Mouse (Mus musculus): Measurements from ENCODE around the gene Grb2.
"Not testable (repeated sequence)": the region's sequence is repeated elsewhere in the genome, so short reads cannot be mapped to it uniquely, and the experiment has no call there.

The Grb2 gene

DNA sequence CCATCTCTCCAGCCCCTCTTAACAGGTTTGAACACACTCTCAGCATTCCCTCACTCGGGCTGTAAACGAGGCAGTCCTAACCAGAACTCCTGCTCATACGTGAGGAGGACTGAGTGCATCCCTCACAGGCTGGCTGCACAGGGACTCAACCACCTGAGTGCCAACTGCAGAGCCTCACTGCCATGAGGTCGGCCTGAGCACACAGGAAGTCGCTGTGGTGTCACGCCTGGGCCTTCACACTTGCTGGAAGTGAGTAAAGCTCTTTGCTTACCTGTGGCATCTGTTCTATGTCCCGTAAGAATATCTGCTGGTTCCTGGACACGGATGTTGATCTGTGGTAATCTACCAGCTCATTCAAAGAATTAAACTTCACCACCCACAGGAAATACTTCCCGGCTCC is 62.0 kb downstream of the Grb2 start:
- DNase-seq (ENCODE audit: low spot score) = no peak

DNA sequence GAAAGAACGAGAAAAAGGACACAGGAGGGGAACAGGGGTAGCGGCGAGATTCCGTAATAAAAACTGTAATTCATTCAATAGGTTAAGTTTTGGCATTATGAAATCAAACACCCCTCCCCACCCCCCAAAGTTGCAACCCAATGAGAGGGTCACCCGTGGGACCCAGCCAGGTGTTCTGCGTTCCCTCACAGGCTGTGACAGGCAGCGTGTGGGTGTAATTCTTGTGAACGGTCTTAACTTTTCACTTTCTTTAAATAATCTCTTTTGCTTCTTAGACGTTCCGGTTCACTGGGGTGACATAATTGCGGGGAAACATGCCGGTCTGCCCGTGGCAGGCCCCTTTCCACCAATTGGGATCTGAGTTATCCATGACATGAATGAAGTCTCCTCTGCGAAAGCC is 62.9 kb downstream of the Grb2 start:
- DNase-seq (ENCODE audit: low spot score) = not testable (repeated sequence)

DNA sequence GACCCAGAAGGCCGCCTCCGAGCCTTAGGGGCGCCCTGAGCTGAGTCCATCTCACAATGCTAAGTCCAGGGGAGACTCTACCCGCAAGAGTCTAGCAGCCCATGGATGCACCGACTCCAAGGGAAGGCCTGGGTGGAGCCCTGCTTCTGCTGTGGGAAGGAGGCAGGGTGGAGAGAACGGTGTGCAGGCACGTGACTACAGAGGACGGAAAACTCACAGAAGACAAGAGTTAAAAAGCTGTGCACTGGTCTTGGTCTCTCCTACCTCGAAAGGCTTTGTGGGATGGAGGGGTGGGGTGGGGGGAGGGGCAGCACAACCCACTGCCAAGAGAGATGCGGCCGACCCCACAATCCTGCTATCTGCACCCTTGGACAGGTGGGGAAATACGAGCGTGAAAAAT is 64.1 kb downstream of the Grb2 start:
- no peak for DNase-seq (ENCODE audit: low spot score)

DNA sequence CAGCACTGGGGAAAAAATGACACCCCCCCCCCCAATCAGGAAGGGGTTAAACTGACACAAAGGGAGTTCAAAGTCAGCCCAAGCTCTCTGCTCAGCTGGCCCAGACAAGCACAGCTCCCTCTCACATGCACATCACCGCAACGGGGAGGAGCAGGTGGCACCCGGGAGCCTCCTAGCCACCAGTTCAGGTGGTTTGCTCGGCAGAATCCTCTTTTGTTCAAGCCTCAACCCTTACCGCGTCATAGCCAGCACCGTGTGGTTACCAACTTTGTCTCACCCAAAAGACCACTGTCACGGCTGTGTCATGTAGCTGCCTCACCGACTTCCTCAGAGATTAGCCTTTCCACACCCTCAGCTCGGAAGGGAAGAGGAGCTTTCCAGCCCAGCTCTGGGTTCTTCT is 65.1 kb downstream of the Grb2 start:
- no peak for DNase-seq (ENCODE audit: low spot score)

DNA sequence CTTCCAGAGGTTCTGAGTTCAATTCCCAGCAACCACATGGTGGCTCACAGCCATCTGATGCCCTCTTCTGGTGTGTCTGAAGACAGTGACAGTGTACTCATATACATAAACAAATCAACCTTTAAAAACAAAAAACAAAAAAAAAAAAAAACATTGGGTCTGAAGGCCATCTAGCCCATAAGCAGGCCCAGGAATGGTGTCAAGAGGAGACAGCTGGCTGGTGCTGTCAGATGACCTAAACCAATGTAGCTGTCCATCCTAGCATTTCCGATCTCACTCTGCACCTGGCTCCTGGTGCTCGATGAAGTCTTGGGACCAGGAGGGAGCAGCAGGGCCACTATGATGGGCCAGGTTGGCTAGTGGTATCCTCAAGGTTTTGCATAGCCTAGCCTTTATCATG is 65.7 kb downstream of the Grb2 start:
- no peak for DNase-seq (ENCODE audit: low spot score)

DNA sequence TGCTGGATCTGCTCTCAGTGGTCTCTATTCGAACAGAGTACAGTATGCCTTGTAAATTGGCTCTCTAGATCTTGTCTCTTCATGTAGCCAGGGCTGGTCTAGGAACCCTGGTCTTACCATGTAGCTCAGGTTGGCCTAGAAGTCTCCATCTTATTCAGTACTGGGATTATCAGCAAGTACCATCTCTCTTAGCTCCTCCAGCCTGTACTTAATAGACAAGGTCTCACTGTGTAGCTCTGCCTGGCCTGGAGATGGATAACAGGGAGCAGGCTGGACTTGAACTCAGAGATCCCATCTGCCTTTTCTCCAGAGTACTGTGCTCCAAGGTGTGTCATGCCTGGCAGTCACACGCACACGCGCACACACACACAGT is 66.7 kb downstream of the Grb2 start:
- DNase-seq (ENCODE audit: low spot score) = no peak

DNA sequence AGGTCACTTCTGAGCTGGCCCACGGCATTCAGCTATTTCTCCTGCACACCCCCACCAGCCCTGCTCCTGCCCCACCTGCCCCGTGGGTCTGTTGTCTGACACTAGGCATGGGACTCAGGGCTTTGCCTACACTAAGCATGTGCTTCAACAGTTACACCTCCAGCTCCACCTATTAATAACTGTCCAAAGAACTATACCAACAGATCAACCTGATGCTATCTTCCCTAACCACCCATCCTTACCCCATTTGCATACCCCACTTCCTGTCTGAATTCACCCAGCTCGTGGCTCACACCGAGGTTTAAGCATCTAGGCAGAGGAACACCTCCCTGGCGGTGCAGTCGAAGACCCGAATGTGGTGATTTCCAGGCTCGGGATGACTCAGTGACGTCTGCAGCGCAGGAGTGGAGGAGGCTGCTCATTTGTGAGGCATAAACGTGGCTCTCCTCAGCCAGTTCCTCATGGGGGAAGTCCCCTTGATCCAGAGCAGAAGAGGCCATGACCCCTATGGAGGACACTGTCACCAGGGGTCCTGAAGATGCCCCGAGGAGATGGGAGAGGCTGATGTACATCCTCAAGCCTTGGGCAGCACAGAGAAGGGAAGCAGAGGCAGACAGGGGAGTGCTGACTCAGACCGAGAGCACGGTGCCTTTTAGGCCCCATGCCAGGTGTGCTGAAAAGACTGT is 67.3 kb downstream of the Grb2 start:
- no peak for DNase-seq (ENCODE audit: low spot score)

DNA sequence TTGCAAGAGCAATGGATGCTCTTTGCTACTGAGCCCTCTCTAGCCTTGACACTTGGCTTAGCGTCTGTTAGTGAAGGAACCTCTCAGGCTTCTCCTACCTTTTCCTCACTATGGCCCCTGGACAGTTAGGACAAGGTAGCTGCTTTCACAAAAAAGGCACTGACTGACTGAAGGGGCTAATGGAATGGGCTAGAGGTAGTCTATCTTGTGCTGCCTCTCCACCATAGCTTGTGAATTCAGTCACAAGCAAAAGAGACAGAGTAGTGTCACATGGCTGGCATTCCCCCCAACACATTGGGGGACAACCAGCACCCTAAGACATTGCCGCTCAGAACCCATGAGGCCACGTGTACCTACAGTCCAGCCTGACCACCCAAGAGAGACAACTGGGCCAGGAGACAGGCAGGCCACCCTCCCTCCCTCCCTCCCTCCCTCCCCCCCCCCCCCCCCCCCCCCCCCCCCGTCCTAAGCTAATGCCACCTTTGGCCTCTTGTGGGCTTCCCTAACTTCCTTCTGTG is 68.0 kb downstream of the Grb2 start:
- no peak for DNase-seq (ENCODE audit: low spot score)

DNA sequence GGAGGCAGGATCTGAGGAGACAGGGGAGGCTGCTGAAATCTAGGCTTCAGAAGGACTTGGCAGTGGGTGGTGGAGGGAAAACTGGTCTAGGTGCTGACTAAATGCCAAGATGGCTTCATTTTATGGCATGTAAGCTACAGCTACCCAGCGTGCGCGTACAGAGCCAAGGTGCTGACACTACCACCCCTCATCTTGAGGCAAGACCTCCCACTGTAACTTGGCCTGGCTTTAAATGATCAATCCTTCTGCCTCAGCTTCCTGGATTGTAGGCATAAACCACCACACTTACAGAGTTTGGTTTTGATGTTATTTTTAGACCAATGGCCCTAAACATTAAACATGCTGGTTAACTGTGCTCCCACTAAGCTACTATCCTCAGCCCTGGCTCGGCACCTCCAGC is 68.9 kb downstream of the Grb2 start:
- DNase-seq (ENCODE audit: low spot score) = no peak

DNA sequence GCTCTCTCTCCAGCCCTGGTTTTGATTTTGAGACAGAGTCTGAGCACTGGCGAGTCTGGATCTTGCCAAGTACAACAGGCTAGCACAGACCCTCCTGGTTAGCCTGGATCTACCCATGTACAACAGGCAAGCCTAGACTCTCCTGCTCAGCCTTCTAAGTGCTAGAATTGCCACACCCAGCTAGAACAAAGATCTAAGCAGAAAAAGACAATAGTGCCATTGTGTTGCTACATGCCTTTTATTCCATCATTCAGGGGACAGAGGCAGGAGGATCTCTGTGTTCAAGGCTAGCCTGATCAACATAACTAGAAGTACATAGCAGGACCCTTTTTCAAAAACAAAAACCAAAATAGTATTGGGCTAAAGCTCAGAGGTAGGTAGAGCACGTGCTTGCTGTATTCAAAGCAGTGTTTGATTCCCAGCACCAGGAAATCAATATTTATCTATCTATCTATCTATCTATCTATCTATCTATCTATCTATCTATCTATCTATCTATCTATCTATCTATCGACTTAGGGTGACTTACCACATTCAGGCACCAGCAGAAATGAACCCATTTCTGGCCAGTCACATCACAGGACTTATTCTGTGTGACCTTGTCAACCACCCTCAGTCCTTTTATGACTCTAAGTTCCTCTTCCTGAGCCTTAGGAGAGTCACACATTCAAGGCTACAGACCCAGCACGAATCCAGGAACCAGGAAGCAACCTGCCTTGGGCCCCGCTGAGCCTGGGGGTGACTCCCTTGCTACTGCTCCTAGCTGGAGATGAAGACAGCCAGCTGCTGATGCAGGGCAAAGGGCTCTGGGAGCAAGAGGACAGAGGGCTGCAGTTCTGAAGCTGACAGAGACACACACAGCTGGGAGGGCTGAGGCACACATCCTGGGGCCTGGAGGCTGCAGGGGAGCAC is 69.6 kb downstream of the Grb2 start:
- no peak for DNase-seq (ENCODE audit: low spot score)

DNA sequence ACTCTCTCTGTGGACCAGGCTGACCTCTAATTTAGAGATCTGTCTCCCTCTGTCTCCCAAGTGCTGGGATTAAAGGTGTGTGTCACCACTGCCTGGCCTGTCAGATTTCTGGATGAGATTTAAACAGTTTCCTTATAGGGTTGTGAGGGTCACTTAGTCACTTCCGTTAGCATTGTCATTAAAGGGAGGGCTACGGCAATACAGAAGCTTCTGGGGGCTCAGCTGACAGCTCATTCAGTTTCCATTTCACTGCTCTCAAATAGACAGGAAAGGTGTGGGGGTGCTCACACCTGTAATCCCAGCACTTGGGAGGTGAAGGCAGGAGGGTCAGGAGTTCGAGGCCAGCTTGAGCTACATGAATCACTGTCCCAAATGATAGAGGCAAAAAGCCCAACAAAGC is 71.4 kb downstream of the Grb2 start:
- DNase-seq (ENCODE audit: low spot score) = no peak

DNA sequence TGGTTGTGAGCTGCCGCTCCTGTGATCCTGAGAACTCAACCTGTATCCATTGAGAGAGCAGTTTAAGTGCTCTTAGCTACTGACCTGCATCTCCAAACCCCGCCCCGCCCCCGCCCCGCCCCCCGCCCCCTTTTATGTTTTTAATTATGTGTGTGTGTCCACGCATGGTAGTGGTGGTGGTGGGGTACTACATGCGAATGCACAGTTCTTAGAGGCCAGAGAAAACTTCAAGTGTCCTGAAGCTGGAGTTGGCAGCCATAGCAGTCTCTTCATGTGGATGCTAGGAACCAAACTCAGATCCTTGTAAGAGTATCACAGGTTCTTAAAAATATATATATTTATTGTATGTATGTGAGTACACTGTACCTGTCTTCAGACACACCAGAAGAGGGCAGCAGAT is 72.9 kb downstream of the Grb2 start:
- no peak for DNase-seq (ENCODE audit: low spot score)

DNA sequence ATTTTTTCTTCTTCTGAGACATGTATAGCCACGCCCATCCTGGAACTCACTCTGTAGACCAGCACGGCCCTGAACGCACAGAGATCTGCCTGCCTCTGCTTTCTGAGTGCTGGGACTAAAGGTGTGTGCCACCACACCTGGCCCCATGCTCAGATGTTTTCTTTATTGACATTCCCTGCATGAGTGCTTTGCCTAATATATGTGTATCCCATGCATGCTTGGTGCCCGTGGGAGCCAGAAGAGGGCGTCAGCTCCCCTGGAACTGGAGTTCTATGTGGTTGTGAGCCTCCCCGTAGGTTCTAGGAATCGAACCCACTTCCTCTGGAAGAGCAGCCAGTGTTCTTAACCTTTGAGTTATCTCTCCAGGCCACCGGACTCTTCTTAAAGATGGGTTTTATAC is 73.4 kb downstream of the Grb2 start:
- DNase-seq (ENCODE audit: low spot score) = no peak

DNA sequence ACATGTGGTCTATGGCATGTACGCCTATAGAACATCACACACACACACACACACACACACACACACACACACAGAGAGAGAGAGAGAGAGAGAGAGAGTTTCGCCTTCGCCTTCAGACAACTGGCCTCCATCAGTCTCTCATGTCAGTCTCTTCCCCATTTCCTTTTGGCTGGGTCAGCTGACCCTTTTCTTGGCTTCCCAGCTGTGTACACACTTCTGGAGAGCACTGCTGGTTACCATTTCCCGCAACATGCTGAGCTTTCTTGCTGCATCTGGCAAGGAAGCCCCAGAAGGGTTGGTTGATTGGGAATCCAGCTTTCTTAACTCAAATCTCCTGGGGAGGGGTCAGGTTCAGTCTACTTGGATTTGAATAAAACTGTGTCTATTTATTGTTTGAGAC is 74.3 kb downstream of the Grb2 start:
- DNase-seq (ENCODE audit: low spot score) = no peak

DNA sequence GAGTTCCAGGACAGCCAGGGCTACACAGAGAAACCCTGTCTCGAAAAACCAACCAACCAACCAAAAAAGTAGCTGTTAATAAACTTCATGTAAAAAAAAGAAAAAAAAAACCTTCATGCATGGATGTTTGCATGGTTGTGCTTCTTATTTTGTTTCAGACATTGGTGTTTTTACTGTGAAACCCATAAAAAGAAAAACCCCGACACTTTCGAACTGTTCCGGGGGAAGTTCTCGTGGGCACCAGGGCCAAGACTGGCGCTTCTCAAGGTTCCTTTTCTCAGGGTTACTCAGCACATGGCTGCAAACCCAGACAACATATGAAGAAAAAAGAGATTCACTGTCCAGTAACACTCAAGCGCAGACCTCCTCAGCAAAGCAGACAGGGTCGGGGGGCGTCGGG is 75.5 kb downstream of the Grb2 start:
- DNase-seq (ENCODE audit: low spot score) = no peak

DNA sequence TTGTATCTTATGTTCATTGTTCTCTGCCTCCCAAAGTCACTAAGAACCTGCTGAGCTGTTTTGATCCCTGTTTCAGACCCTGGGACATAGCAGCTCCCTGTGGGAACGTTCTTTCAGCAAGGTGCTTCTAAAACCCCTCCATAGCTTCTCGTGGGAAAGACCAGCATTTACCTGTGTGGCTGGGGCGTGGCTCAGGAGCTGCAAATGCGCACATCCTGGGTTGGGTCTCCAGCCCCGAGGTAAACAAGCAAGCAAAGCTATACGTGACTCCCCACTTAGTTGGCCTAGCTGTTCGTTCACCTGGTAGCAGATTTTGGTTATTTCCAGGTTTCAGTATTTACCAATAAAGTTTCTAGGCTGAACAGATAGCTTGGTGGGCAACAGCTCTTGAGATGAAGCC is 76.2 kb downstream of the Grb2 start:
- no peak for DNase-seq (ENCODE audit: low spot score)

DNA sequence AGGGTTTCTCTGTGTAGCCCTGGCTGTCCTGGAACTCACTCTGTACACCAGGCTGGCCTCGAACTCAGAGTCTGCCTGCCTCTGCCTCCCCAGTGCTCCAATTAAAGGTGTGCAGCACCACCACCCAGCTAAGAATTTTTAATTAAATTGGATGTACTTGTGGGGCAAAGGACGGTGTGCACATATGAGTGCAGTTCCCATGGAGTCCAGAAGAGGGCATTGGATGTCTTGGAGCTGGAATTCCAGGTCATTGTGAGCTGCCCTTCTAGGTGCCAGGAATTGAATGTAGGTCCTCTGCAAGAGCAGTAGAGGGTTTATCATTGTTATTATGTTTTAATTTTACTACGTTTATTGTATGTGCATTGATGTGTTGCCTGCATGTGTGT is 76.9 kb downstream of the Grb2 start:
- peak; percentile 42 for DNase-seq (ENCODE audit: low spot score)

DNA sequence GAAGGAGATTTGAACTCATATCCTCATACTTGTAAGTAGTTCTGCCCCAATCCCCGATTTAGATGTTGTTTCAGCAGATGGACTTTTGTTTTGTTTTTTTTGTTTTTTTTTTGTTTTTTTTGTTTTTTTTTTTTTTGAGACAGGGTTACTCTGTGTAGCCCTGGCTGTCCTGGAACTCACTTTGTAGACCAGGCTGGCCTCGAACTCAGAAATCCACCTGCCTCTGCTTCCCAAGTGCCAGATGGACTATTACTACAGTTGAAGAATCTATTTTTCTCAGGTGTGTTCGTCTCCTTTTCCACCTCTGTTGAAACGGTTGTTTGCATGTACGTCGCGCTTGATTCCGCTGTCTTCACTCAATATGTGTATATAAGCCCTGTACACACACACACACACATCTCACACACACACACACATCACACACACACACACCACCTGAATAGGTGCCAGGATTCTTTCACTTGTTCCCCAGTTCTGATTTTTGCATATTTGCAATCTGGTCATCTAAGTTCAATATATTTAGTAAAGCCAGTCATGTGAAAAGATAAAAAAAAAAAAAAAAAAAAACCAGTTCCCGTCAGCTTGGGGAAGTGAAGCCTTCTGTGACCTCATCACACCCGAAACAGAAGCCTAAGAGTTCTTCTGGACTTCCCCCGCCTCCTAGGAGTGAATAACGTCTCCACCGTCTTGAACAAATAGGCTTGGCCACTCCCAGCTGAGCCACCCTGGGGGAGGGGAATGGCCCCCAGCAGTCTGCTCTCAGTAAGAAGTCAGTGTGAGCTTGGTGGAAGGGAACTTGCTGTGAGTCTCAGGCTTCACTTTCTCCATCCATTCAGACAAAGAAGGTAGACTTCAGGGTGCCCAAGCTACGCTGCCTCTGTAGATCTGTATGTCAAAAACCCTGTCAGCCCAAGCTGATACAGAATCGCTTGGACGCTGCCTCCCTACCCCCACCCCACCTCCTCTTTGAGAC is 77.6 kb downstream of the Grb2 start:
- DNase-seq (ENCODE audit: low spot score) = no peak

DNA sequence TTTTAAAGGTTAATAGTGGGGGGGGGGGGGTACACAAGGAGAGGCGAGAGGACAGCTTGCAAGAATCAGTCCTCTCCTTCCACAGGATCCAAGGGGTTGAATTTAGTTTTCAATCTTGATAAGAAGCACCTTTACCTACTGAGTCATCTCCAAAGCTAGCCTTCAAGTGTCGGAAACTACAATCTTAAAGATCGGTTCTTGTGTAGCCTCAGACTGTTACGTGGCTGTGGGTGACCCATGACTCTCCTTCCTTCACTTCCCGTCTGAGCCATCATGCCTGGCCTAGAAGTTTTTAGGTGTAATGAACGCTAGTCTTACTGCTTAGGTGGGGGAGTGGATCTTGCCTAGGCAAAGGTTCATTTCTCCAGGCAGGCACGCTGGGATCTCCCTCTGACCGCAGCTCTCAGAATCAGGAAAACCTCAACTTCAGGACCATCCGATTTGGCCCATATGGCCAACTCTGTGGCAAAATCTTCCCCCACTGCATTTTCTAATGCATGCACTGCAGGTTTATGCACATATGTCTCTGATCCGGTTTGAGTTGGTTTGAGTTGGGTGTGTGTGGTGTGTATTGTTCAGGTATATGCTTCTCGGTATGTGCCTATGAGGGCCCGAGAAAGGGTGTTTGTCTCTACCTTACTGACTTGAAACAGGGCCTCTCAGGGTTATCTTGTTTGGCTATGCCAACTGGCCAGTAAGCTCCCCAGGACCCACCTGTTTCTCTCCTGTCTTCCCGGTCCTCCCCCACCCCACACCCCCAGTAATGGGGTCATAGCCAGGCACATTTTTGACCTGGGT is 78.5 kb downstream of the Grb2 start:
- no peak for DNase-seq (ENCODE audit: low spot score)

DNA sequence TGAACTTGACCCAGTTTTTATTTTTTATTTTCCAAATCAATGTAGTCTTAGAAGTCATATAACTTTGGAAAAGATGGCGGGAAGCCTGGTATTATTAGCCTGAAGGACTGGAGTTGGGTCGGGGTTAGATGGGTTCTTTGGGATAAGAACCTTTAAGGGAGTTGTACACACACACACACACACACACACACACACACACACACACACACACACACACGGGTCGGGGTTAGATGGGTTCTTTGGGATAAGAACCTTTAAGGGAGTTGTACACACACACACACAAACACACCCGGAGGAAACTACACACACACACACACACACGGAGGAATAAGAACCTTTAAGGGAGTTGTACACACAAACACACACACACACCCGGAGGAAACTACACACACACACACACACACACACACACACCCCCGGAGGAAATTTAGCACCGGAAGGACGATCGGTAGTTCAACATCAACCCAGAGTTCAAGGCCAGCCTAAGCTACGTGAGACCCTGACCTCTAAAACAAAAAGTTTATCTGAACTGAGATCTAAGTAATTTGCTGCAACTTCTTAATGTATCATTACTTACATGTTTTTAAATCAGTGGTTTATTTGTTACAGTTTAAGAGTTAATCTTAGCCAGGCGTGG is 79.8 kb downstream of the Grb2 start:
- no peak for DNase-seq (ENCODE audit: low spot score)

Data from c-Kit-positive CD71-positive TER-119-positive erythroid progenitor cells, embryonic 14.5 days (primary cell).